Mouse (Mus musculus) hindbrain, postnatal 0 days (tissue): ENCODE results near the gene Psmd7. TPM values are rescaled to one million over a fixed set of nuclear protein-coding genes. Genes with fewer than 3 reads are reported as not detected.
"Not testable (repeated sequence)": the region's sequence is repeated elsewhere in the genome, so short reads cannot be mapped to it uniquely, and the experiment has no call there.

ENCODE experiments used
- ATAC-seq: fragments of 200-750 bp; cut with Nextera tagmentation; 2 replicates; pipeline ENCODE4 v1.8.0; 2017; ENCODE audit warnings: mild to moderate bottlenecking, moderate TSS enrichment, moderate library complexity
- DNase-seq: peaks from one replicate; pipeline ENCODE4 v3.0.0-alpha.2; 2015; ENCODE audit warnings: low spot score
- H3K27ac ChIP-seq: fragments of 300-500 bp; sonication (generic); 2 replicates; pipeline ENCODE4 v1.5.1; 2014; ENCODE audit warnings: mild to moderate bottlenecking
- H3K27me3 ChIP-seq: fragments of 300-500 bp; sonication (generic); 2 replicates; pipeline ENCODE4 v1.6.1; 2014; ENCODE audit warnings: low read length, mixed read lengths; ENCODE audit not compliant: insufficient read depth
- H3K36me3 ChIP-seq: fragments of 300-500 bp; sonication (generic); 2 replicates; pipeline ENCODE4 v1.6.1; 2014; ENCODE audit warnings: low read length, mixed read lengths; ENCODE audit not compliant: insufficient read depth
- H3K4me1 ChIP-seq: fragments of 300-500 bp; sonication (generic); 2 replicates; pipeline ENCODE4 v1.6.1; 2014; ENCODE audit warnings: antibody characterized with exemption, low read length, mixed read lengths; ENCODE audit not compliant: insufficient read depth
- H3K4me2 ChIP-seq: fragments of 300-500 bp; sonication (generic); 2 replicates; pipeline ENCODE4 v1.6.1; 2014; ENCODE audit warnings: low read depth, mild to moderate bottlenecking, low read length, moderate library complexity, mixed read lengths
- H3K4me3 ChIP-seq: fragments of 300-500 bp; sonication (generic); 2 replicates; pipeline ENCODE4 v1.5.1; 2014; ENCODE audit warnings: low read length
- H3K9ac ChIP-seq: fragments of 300-500 bp; sonication (generic); replicated peaks from 2 replicates; pipeline ENCODE4 v1.6.1; 2014; ENCODE audit warnings: mild to moderate bottlenecking, low read length, moderate library complexity, mixed read lengths
- H3K9me3 ChIP-seq: fragments of 300-500 bp; sonication (generic); 2 replicates; pipeline ENCODE4 v1.6.1; 2016; ENCODE audit warnings: low read length, mixed read lengths
- CTCF ChIP-seq: IDR thresholded peaks from 2 replicates; pipeline ENCODE4 v1.5.1; 2016; ENCODE audit warnings: antibody characterized with exemption, control low read depth, low read depth
- WGBS: fragments of 180-500 bp; shearing (Covaris S2); extraction: QIAGEN DNeasy Blood & Tissue Kit; methylation state at CpG from one replicate; pipeline ENCODE4 v1.1.7; 2014; 5-methylcytosine and 5-hydroxymethylcytosine counted together
- polyA plus RNA-seq: library from polyadenylated mRNA; unstranded; fragments of >200 nt; fragmentation: Nextera tagmentation; extraction: Ambion mirVana; gene quantifications from 2 replicates; pipeline ENCODE4 v1.2.1, GENCODE M21; 2015
- total RNA-seq: library from RNA; depleted of rRNA; stranded (reverse); fragments of >200 nt; gene quantifications from 2 replicates; pipeline ENCODE4 v1.2.3, GENCODE M21; 2014; rRNA removed

The Psmd7 gene
- total RNA-seq (21.7 and 34.4 TPM in 2 replicates), polyA plus RNA-seq (253 and 257 TPM in 2 replicates)

- peak within 1 kb of the TSS; percentile 94 for H3K4me3 ChIP-seq
- peak within 1 kb of the TSS; percentile 88 for H3K4me2 ChIP-seq
- DNase-seq: peak; percentile 97
- peak within 1 kb of the TSS; percentile 95 for H3K9ac ChIP-seq
- WGBS: 1% methylated on average over 62 of the region's 65 CpGs
- H3K27me3 ChIP-seq: no peaks in the 10 kb centered on the region
- H3K36me3 ChIP-seq: peaks cover 23% of the 10 kb centered on the region
- no peaks in the 10 kb centered on the region for H3K9me3 ChIP-seq
- ATAC-seq: peak; percentile 97
- H3K27ac ChIP-seq: peak within 1 kb of the TSS; percentile 87
- H3K4me1 ChIP-seq: no peaks in the 10 kb centered on the region; the same call in 1 of the 2 replicates
- peak; percentile 61 for TF ChIP-seq CTCF
These were observed at the start of gene Psmd7 for GRCm38 (mm10) chr8:107587995-107588780. TSS of gene Psmd7 (minus strand) at chr8:107588464.

- H3K9ac ChIP-seq: no peak overlapping the region
- no peaks in the 10 kb centered on the region for H3K4me1 ChIP-seq
- no peak for TF ChIP-seq CTCF
- 94% methylated on average over 2 of the region's 2 CpGs for WGBS
- H3K4me2 ChIP-seq: no peak overlapping the region
- no peak overlapping the region for H3K4me3 ChIP-seq
- no peak overlapping the region for H3K27ac ChIP-seq
- no peaks in the 10 kb centered on the region for H3K27me3 ChIP-seq
- no peaks in the 10 kb centered on the region for H3K9me3 ChIP-seq
- no peaks in the 10 kb centered on the region for H3K36me3 ChIP-seq
- ATAC-seq (no peak), DNase-seq (no peak)
These were observed 45.5 kb upstream of the Psmd7 start for GRCm38 (mm10) chr8:107633734-107634133.

- Histone ChIP-seq H3K4me3 (no peak overlapping the region), H3K27me3 (no peaks in the 10 kb centered on the region), H3K27ac (no peak overlapping the region), H3K9me3 (no peaks in the 10 kb centered on the region), H3K4me1 (no peaks in the 10 kb centered on the region), H3K9ac (no peak overlapping the region), H3K4me2 (no peak overlapping the region), H3K36me3 (no peaks in the 10 kb centered on the region)
- DNase-seq: no peak
- ATAC-seq: no peak
- TF ChIP-seq CTCF: no peak
- 58% methylated on average over 11 of the region's 11 CpGs for WGBS
These were observed 41.4 kb upstream of the Psmd7 start for GRCm38 (mm10) chr8:107629701-107630100.

GRCm38 (mm10) chr8:107628501-107629149 is 40.4 kb upstream of the Psmd7 start:
- Histone ChIP-seq H3K4me3 (no peak overlapping the region), H3K9ac (no peak overlapping the region), H3K9me3 (no peaks in the 10 kb centered on the region), H3K4me2 (no peak overlapping the region), H3K27me3 (no peaks in the 10 kb centered on the region), H3K27ac (no peak overlapping the region), H3K36me3 (no peaks in the 10 kb centered on the region), H3K4me1 (no peaks in the 10 kb centered on the region)
- TF ChIP-seq CTCF: no peak
- DNase-seq (no peak), ATAC-seq (no peak)
- 68% methylated on average over 8 of the region's 8 CpGs for WGBS

DNA sequence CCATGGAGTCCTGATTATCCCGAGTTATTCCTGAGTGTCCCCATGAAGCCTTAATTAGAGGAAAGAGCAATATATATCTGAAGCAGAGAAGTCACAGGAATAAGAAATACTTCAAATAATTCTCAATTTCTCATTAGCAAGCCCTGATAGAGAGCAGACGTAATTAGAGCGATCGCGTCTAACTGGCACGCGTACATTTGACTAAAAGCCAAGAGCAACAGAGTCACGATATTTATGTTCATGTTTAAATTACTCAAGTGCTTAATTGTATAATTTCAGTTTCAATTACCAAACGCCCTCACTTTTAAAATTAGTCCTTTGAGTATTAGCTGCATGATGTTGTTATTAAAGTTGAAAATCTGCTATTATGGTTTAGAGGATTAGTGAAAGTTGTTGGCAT is 39.6 kb upstream of the Psmd7 start:
- Histone ChIP-seq H3K9ac (no peak overlapping the region), H3K4me3 (no peak overlapping the region), H3K4me2 (no peak overlapping the region), H3K9me3 (no peaks in the 10 kb centered on the region), H3K27ac (no peak overlapping the region), H3K36me3 (no peaks in the 10 kb centered on the region), H3K4me1 (no peaks in the 10 kb centered on the region), H3K27me3 (no peaks in the 10 kb centered on the region)
- TF ChIP-seq CTCF: no peak
- no peak for ATAC-seq
- DNase-seq: no peak
- 71% methylated on average over 9 of the region's 9 CpGs for WGBS

GRCm38 (mm10) chr8:107624301-107624700 is 36.0 kb upstream of the Psmd7 start:
- H3K36me3 ChIP-seq, ATAC-seq, DNase-seq: not testable (repeated sequence)

More at GRCm38 (mm10) chr8:107624301-107624700, 36.0 kb upstream of the Psmd7 start:
- not testable (repeated sequence) for H3K27me3 ChIP-seq, H3K9ac ChIP-seq, H3K4me1 ChIP-seq, H3K4me2 ChIP-seq, H3K9me3 ChIP-seq, H3K4me3 ChIP-seq, H3K27ac ChIP-seq
